Mouse (Mus musculus) gastrocnemius, adult 8-10 months (tissue): ENCODE results near the gene Pygb. TPM values are rescaled to one million over a fixed set of nuclear protein-coding genes. Genes with fewer than 3 reads are reported as not detected.

Experiments used
- DNase-seq, 2 experiments: peaks; one replicate each; pipeline ENCODE4 v3.0.0; 2022; ENCODE audit warnings: low spot score in 2 of 2
- total RNA-seq, 4 experiments: library from RNA; stranded (reverse); gene quantifications; 2 replicates each; pipeline ENCODE4 v1.2.4; 2022

The Pygb gene
- total RNA-seq, 4 experiments from 2014 or later = 3.1 to 5.0 (median 3.9) TPM

GRCm38 (mm10) chr2:150788768-150789550 lies 2.4 kb downstream of the Pygb start:
- peak; percentile 52 to 55 for DNase-seq

GRCm38 (mm10) chr2:150793320-150793719 lies 6.8 kb downstream of the Pygb start:
- DNase-seq = no peak

DNA sequence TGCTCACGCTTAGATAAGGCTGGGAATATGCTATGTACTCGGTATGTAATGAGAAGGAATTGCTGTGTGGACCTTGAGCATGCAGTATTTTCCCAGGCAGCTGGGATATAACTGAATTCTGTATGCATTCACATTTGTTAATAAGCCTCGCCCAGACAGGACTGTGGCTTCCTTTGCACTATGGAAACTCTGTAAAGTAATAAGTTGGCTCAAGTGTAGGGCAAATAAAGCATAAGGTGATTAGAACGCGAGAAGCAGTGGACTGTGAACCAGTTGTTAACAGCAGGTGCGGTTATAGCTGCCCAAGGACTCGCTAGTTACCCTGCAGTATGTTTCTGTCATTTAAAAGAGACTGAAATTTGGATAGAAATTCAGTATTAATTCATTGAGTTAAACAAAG lies 11.5 kb downstream of the Pygb start:
- no peak for DNase-seq

GRCm38 (mm10) chr2:150800616-150801015 lies 14.1 kb downstream of the Pygb start:
- DNase-seq = no peak

- DNase-seq = no peak
These were observed 16.5 kb downstream of the Pygb start for GRCm38 (mm10) chr2:150803035-150803434.

DNA sequence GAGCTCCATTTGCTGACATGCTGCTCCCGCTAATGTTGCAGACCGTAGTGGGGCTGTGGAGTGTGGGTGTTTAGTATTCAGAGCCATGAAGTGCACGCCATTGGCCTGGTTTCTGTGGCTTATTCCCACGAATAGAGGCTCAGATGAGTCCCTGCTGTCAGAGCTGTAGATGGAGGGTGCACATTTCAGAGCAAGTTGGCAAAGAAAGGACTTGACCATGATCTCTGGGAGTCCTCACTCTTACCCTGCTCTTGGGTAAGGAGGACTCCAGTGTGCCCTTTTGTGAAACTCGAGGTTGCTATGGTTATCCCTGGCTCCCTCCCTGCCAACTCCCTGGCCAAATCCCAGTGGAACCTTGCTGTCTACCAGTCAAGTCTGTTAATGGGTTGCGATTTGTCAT lies 21.8 kb downstream of the Pygb start:
- no peak for DNase-seq

- DNase-seq = no peak
These were observed 22.3 kb downstream of the Pygb start for GRCm38 (mm10) chr2:150808812-150809211.

DNA sequence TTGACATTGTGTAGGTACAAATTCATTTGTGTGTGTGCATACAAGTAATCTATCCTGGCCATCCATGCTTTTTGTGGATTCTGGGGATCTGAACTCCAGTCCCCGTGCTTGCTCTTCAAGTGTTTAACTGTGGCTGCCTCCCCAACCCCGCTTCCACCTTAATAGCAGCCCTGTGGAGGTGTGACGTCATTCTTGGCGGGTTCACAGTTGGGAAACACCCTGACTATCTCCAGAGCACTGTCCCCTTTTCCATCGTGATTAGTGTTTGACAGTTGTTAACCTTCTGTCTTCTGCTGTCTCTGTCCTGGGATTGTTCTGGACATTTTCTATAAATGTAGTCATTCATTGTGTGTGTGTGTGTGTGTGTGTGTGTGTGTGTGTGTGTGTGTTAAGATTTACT lies 24.1 kb downstream of the Pygb start:
- no peak for DNase-seq

DNA sequence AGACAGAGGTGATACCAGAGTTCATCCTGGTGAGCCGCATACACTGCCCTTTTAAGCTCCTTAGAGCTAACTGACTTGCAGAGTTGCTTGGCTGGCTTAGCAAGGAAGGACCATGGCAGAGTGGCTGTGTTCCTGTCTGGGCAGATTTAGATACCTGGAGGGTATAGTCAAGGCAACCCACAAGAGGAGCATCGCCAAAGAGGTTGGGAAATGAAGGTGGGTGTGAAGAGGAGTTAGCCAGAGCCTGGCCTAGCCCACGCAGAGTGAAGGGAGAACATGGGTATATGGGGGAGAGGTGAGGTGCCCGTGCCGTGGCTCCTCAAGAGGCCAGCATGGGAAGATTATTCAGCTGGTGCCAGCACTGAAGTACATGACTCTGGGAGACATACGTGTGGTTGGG lies 26.3 kb downstream of the Pygb start:
- DNase-seq = no peak

DNA sequence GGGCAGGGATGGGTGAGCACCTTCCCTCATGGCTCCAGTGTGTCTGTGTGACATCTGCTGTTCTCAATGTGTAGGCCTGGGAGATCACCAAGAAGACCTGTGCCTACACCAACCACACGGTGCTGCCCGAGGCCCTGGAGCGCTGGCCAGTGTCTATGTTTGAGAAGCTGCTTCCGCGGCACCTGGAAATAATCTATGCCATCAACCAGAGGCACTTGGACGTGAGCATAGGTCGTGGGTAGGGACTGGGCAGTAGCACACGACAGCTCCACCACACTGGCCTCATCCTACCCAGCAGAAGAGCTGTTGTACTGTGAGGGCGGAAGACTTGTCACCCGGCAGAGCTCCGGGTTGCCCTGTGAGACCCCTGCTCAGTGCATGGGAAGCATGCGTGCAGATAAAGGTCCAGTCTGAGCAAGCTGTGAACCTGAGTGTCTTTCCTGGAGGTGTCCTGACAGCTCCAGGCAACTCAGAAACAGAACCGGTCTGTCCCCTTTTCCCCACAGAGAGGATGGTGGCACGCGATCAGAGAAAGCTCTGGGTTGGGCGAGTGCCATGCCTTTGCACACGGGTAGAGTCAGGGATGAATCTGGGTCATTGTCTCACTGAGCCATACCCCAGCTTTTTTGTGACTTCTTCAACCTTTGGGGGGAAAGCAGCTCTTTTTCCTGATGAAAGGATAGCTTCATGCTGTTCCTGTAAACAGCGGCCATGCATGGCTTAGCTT lies 30.3 kb downstream of the Pygb start:
- no peak for DNase-seq

- no peak for DNase-seq
These were observed 32.2 kb downstream of the Pygb start for GRCm38 (mm10) chr2:150818742-150819141.

DNA sequence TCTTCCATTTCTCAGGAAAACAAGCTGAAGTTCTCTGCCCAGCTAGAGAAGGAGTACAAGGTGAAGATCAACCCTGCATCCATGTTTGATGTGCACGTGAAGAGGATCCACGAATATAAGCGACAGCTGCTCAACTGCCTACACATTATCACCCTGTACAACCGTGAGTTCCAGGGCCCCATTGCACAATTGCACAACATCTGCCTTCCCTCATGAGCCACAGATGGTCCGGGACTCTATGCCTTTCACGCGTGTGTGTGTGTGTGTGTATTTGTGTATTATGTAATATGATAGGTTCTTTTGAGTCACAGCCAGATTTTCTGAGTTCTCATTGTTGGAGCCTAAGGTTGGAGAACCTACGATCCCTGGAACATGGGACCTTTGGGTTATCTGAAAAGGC lies 34.2 kb downstream of the Pygb start:
- no peak for DNase-seq

DNA sequence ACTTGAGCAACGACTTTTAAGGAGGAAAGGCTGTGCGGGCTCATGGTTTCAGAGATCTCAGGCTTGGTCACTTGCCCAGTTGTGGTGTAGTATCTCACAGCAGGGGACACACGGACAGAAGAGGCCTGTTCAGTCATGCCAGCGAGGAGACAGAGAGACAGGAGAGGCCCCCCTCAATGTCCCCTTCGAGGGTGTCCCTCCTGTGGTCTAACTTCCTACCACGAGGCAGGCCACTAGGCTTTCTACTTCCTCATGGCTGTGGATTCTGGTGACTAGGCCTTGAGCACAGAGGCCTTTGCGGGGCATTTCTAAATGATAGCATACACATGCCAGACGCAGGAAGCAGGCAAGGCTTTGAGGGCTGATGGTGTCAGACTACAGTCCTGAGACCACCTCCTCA lies 36.5 kb downstream of the Pygb start:
- DNase-seq = no peak

DNA sequence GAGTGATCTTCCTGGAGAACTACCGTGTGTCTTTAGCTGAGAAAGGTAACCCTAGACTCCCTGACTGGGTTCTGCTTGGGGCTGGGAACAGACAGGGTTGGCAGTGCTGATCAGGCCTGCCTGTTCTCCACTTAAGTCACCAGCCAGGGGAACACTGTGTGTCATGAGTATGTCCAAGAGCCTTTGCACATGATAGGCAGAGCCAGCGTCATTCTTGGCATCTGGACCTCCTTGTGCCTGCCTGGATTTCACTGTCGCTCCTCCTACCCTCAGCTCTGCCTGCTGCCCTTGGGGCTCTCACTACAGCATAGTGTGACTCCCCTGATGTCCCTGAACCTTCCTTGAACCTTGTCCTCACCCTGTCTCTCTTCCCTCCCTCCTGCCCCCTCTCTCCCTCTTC lies 39.9 kb downstream of the Pygb start:
- no peak for DNase-seq

DNA sequence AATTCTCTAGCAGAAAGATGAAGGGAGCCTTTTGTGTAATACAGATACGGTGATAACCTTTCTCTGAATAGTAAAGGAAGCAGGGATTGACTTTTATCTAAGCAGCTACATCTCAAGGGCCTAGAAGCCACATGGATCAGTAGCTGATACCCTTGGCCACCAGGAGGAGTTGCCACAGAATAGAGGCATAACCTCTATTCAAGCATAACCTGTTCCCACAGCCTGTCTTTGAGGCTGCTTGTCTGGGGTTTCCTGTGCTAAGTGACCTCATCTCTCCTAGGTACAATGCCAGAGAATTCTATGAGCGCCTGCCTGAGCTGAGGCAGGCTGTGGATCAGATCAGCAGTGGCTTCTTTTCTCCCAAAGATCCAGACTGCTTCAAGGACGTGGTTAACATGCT lies 41.6 kb downstream of the Pygb start:
- DNase-seq = no peak

DNA sequence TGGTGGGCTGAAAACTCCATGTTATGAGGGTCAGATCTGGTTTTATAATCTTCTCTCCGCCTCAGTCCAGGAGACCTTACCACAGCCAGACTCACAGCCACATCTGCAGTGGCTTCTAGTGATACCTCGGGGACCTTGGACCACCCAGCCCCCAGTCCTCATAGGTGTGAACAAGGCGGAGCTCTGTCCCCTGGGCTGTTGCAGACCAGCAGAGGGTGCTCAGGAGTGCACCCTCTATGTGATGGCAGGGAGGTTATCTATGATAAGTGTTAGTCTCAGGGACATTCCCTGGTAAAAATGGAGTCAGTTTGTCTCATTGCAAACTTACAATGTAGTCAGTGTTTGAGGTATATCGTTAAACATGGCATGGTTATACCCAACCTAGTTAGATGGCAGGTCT lies 42.1 kb downstream of the Pygb start:
- DNase-seq = no peak

- DNase-seq = no peak
These were observed 43.5 kb downstream of the Pygb start for GRCm38 (mm10) chr2:150830011-150830410.

GRCm38 (mm10) chr2:150830911-150831441 lies 44.4 kb downstream of the Pygb start:
- no peak for DNase-seq

GRCm38 (mm10) chr2:150832029-150832428 lies 45.5 kb downstream of the Pygb start:
- DNase-seq = no peak

GRCm38 (mm10) chr2:150834616-150835015 lies 48.1 kb downstream of the Pygb start:
- DNase-seq = no peak

DNA sequence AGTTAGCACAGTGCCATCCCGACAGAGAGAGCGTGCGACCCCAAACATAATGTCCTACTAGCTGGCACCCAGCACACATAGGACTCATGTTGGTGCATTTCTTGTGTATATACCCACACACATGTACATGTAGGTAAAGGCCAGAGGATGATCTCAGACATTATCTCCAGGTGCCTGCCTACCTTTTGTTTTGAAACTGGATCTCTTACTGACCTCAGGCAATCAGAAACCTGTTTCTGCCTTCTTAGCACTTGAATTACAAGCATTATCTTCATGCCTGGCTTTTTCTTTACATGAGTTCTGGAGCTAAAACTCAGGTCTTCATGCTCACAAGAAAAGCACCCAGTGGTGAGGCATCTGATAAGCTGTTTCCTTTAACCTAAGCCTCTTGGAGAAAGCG lies 49.4 kb downstream of the Pygb start:
- no peak for DNase-seq

GRCm38 (mm10) chr2:150836906-150837305 lies 50.4 kb downstream of the Pygb start:
- DNase-seq = no peak

DNA sequence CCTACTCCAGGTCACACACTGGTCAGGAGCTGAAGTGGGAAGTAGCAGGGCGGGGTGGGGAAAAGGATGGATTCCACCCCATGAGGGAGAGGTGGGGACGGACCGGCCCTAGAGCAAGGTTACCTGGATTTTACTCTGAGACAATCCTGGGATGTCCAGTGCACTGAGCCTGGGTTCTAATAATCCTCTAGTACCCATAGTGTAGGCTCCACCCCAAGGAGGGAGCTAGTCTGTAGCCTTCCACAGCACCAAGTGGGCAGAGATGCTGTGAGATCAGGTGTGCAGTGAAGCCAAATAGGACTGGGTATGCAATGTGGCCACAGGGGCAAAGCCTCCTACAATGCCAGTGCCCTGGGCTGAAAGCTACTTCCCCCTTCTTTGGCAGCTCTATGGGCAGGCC lies 51.2 kb downstream of the Pygb start:
- DNase-seq = no peak
